In the genomic region with DNA sequence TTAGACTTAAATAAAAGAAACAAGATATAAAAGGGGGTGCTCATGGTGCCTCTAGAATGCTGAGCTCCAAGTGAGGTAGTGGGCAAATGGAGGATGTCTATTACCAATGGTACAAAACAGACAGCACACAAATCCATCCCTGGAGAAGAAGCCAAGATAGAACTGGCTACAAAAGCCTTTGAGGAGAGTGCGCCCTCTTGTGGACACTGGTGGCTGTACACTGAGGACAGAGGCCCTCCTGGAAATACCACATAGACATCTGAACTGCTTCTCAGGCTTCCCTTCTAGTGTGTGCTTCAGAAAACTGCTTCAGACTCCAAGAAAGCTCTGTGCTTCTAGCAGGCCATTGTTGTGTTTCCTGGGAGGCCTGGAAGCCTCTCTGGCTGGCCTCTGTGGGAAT, we compare ENCODE assay signal across 9 mouse cellular contexts. TPM values are rescaled to one million over a fixed set of nuclear protein-coding genes. Genes with fewer than 3 reads are reported as not detected.
DNase-seq lines count a peak whose midpoint lies in the region; ATAC-seq lines count a peak whose summit lies in the region.
"Had no signal": no experiment of that assay in that cellular context is flagged by ENCODE, and none has a peak within 500 bp of the region (broad histone marks: within the 10 kb centered on the region; RNA-seq: fewer than 3 reads in every experiment).

No protein-coding gene starts in this region.

- no peak overlapping the region for H3K27ac ChIP-seq in midbrain, embryonic 10.5 days (replicated peaks)
- no peak overlapping the region for H3K27ac ChIP-seq in midbrain, embryonic 15.5 days
- no peak overlapping the region for H3K27ac ChIP-seq in embryonic facial prominence, embryonic 10.5 days (replicated peaks)
- H3K27ac ChIP-seq in liver, embryonic 13.5 days = no peak overlapping the region
- H3K27ac ChIP-seq: heart, embryonic 15.5 days had no signal

- H3K4me3 ChIP-seq in midbrain, embryonic 10.5 days = no peak overlapping the region
- H3K4me3 ChIP-seq in midbrain, embryonic 15.5 days = no peak overlapping the region
- no peak overlapping the region for H3K4me3 ChIP-seq in embryonic facial prominence, embryonic 10.5 days
- no peak overlapping the region for H3K4me3 ChIP-seq in liver, embryonic 13.5 days (replicated peaks)
- H3K4me3 ChIP-seq: heart, embryonic 15.5 days had no signal

- peak; percentile 65 for DNase-seq in midbrain, embryonic 10.5 days (ENCODE audit: low spot score)
- DNase-seq in adrenal gland, postnatal 14 days = peak; percentile 91
- peak; percentile 78 for DNase-seq in embryonic facial prominence, embryonic 10.5 days (ENCODE audit: low spot score)
- peak; percentile 83 for DNase-seq in kidney, adult 9 months
- DNase-seq in liver, embryonic 13.5 days = peak; percentile 57
- peak; percentile 52 for DNase-seq in right cerebral cortex, adult 18-20 months
- DNase-seq in urinary bladder, postnatal 14 days (ENCODE audit: low spot score) = peak; percentile 80

- H3K4me1 ChIP-seq in midbrain, embryonic 10.5 days = peaks cover 9% of the 10 kb centered on the region
- no peaks in the 10 kb centered on the region for H3K4me1 ChIP-seq in midbrain, embryonic 15.5 days
- H3K4me1 ChIP-seq in embryonic facial prominence, embryonic 10.5 days = peaks cover 5% of the 10 kb centered on the region
- no peaks in the 10 kb centered on the region for H3K4me1 ChIP-seq in liver, embryonic 13.5 days (replicated peaks)
- H3K4me1 ChIP-seq: heart, embryonic 15.5 days had no signal

- no peak for ATAC-seq in midbrain, embryonic 15.5 days (replicated peaks)
- no peak for ATAC-seq in liver, embryonic 13.5 days (ENCODE audit: low read depth)

- no peaks in the 10 kb centered on the region for H3K27me3 ChIP-seq in midbrain, embryonic 10.5 days (ENCODE audit: low read depth, poor library complexity, severe bottlenecking)
- no peaks in the 10 kb centered on the region for H3K27me3 ChIP-seq in midbrain, embryonic 15.5 days (replicated peaks)
- no peaks in the 10 kb centered on the region for H3K27me3 ChIP-seq in embryonic facial prominence, embryonic 10.5 days (replicated peaks; ENCODE audit: low read depth, poor library complexity, severe bottlenecking)
- H3K27me3 ChIP-seq in liver, embryonic 13.5 days = no peaks in the 10 kb centered on the region
- H3K27me3 ChIP-seq: heart, embryonic 15.5 days had no signal

- 0% methylated on average over 1 of the region's 1 CpGs for WGBS in midbrain, embryonic 10.5 days
- 4% methylated on average over 1 of the region's 1 CpGs for WGBS in midbrain, embryonic 15.5 days
- WGBS in embryonic facial prominence, embryonic 10.5 days = 0% methylated on average over 1 of the region's 1 CpGs
- WGBS in liver, embryonic 13.5 days (ENCODE audit: insufficient replicate concordance) = 0% methylated on average over 1 of the region's 1 CpGs

- H3K36me3 ChIP-seq in midbrain, embryonic 10.5 days = no peaks in the 10 kb centered on the region
- no peaks in the 10 kb centered on the region for H3K36me3 ChIP-seq in midbrain, embryonic 15.5 days (replicated peaks)
- H3K36me3 ChIP-seq in embryonic facial prominence, embryonic 10.5 days (replicated peaks) = no peaks in the 10 kb centered on the region
- H3K36me3 ChIP-seq in liver, embryonic 13.5 days = no peaks in the 10 kb centered on the region
- H3K36me3 ChIP-seq: heart, embryonic 15.5 days had no signal

- H3K9me3 ChIP-seq in midbrain, embryonic 10.5 days (replicated peaks) = no peaks in the 10 kb centered on the region
- H3K9me3 ChIP-seq in midbrain, embryonic 15.5 days = no peaks in the 10 kb centered on the region
- H3K9me3 ChIP-seq in embryonic facial prominence, embryonic 10.5 days = no peaks in the 10 kb centered on the region
- no peaks in the 10 kb centered on the region for H3K9me3 ChIP-seq in liver, embryonic 13.5 days (replicated peaks)
- H3K9me3 ChIP-seq: heart, embryonic 15.5 days had no signal

- no peak overlapping the region for H3K4me2 ChIP-seq in midbrain, embryonic 15.5 days
- H3K4me2 ChIP-seq in liver, embryonic 13.5 days = no peak overlapping the region
- H3K4me2 ChIP-seq: heart, embryonic 15.5 days had no signal

- H3K9ac ChIP-seq in midbrain, embryonic 15.5 days = no peak overlapping the region
- H3K9ac ChIP-seq in liver, embryonic 13.5 days = no peak overlapping the region
- H3K9ac ChIP-seq: heart, embryonic 15.5 days had no signal

RNA-seq across cellular contexts. Expression of gene Acad12, which starts 9.1 kb away (rescaled TPM):
- 2.1 TPM in 2 replicates for polyA plus RNA-seq in midbrain, embryonic 10.5 days (2016; fragmentation: Nextera tagmentation; extraction: Ambion mirVana)
- polyA plus RNA-seq in midbrain, embryonic 15.5 days (2015; fragmentation: Nextera tagmentation; extraction: Ambion mirVana) = 1.7 and 1.8 TPM in 2 replicates
- 25.1 and 29.1 TPM in 2 replicates for total RNA-seq in adrenal gland, postnatal 14 days (2021)
- 1.7 and 2.6 TPM in 2 replicates for polyA plus RNA-seq in embryonic facial prominence, embryonic 10.5 days (2016; fragmentation: Nextera tagmentation; extraction: Ambion mirVana)
- polyA plus RNA-seq in liver, embryonic 13.5 days (2015; fragmentation: Nextera tagmentation; extraction: Ambion mirVana) = 1.4 TPM in 2 replicates

RNA-seq across cellular contexts. Expression of gene Acad10, which starts 32.4 kb away (rescaled TPM):
- polyA plus RNA-seq in midbrain, embryonic 10.5 days (2016; fragmentation: Nextera tagmentation; extraction: Ambion mirVana) = 3.7 and 3.9 TPM in 2 replicates
- polyA plus RNA-seq in midbrain, embryonic 15.5 days (2015; fragmentation: Nextera tagmentation; extraction: Ambion mirVana) = 1.6 and 1.8 TPM in 2 replicates
- 36.5 and 41.1 TPM in 2 replicates for total RNA-seq in adrenal gland, postnatal 14 days (2021)
- polyA plus RNA-seq in embryonic facial prominence, embryonic 10.5 days (2016; fragmentation: Nextera tagmentation; extraction: Ambion mirVana) = 2.6 and 3.2 TPM in 2 replicates
- polyA plus RNA-seq in liver, embryonic 13.5 days (2015; fragmentation: Nextera tagmentation; extraction: Ambion mirVana) = 2.0 and 2.4 TPM in 2 replicates

RNA-seq across cellular contexts. Expression of gene Brap, which starts 32.5 kb away (rescaled TPM):
- 40.4 and 44.8 TPM in 2 replicates for polyA plus RNA-seq in midbrain, embryonic 10.5 days (2016; fragmentation: Nextera tagmentation; extraction: Ambion mirVana)
- 48.2 and 50.9 TPM in 2 replicates for polyA plus RNA-seq in midbrain, embryonic 15.5 days (2015; fragmentation: Nextera tagmentation; extraction: Ambion mirVana)
- 55.0 and 57.1 TPM in 2 replicates for total RNA-seq in adrenal gland, postnatal 14 days (2021)
- polyA plus RNA-seq in embryonic facial prominence, embryonic 10.5 days (2016; fragmentation: Nextera tagmentation; extraction: Ambion mirVana) = 41.9 and 44.5 TPM in 2 replicates
- 23.9 and 25.5 TPM in 2 replicates for polyA plus RNA-seq in liver, embryonic 13.5 days (2015; fragmentation: Nextera tagmentation; extraction: Ambion mirVana)

RNA-seq across cellular contexts. Expression of gene Aldh2, which starts 34.2 kb away (rescaled TPM):
- 104 and 111 TPM in 2 replicates for polyA plus RNA-seq in midbrain, embryonic 10.5 days (2016; fragmentation: Nextera tagmentation; extraction: Ambion mirVana)
- 121 and 123 TPM in 2 replicates for polyA plus RNA-seq in midbrain, embryonic 15.5 days (2015; fragmentation: Nextera tagmentation; extraction: Ambion mirVana)
- total RNA-seq in adrenal gland, postnatal 14 days (2021) = 1,038 and 1,196 TPM in 2 replicates
- 145 and 157 TPM in 2 replicates for polyA plus RNA-seq in embryonic facial prominence, embryonic 10.5 days (2016; fragmentation: Nextera tagmentation; extraction: Ambion mirVana)
- 123 and 138 TPM in 2 replicates for polyA plus RNA-seq in liver, embryonic 13.5 days (2015; fragmentation: Nextera tagmentation; extraction: Ambion mirVana)
